Mouse (Mus musculus) adrenal gland, adult (tissue): Measurements from ENCODE around the gene Ldlrap1.
A peak's percentile ranks its signal among the peaks of the same experiment; 100 is the strongest.

Experiments used
- DNase-seq, 2 experiments: peaks; one replicate each; pipeline ENCODE4 v3.0.0; 2022 to 2023; ENCODE audit warnings: low spot score in 1 of 2; ENCODE audit not compliant: inconsistent age in 2 of 2

Gene Ldlrap1

GRCm38 (mm10) chr4:134752911-134753426 lies 14.9 kb downstream of the Ldlrap1 start:
- DNase-seq, result no peak

GRCm38 (mm10) chr4:134751682-134752380 lies 16.0 kb downstream of the Ldlrap1 start:
- no peak for DNase-seq

DNA sequence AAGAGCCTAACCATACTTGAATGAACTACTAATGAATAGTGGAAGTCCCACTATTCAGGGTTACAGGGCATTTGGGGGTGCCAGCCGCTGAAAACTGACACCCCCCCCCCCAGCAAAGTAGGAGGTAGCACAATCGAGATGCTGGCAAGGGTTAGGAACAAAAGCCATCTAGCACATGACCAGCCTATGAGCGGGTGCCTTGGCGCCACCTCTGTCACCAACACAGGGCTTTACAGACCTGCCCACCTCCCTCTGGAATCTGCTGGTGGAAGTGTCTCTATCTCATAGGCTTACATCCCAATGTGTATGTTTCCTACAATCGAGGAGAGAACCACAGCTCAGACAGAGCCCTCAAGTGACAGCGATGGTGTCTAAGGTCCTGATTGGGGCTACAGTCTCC lies 17.0 kb downstream of the Ldlrap1 start:
- DNase-seq, result no peak

- no peak for DNase-seq
Measured at GRCm38 (mm10) chr4:134750263-134750662, 17.6 kb downstream of the Ldlrap1 start.

- DNase-seq, result peak in 1 of 2 experiments; percentile 74
Measured at GRCm38 (mm10) chr4:134749301-134750030, 18.4 kb downstream of the Ldlrap1 start.

DNA sequence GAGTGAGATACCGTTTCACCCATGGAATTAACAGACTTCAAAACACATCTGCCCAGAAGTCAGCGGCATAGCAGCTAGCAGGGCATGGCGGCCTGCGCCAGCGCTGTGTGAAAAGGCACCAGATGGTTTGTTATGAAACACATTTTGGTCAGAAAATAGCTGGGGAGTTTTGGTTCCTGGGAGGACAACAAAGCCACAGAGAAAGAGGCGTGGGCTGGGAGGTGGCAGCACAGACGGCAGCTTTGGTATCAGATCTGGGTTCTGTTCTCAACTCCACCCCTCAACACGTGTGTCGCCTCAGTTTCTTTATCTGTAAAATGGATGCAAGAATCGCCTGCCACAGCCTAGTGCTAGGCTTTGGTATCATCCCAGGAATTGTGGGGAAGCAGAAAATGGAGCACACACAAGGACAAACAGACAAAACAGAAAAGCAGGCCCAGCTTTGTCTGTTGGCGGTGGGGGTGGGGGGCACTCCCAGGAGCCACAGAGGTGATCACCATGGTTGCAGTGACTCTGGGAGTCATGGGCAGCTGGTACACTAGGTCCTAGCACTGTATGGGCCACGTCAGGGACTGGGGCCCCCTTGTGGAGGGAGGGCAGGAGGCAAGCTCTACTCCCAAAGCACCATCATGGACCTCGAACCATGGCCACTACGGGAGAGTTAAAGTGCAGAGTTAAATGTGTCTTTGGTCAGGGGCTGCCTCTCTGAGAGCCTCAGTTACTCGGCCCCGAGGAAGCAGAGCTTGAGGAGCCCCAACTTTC lies 21.7 kb downstream of the Ldlrap1 start:
- no peak for DNase-seq

DNA sequence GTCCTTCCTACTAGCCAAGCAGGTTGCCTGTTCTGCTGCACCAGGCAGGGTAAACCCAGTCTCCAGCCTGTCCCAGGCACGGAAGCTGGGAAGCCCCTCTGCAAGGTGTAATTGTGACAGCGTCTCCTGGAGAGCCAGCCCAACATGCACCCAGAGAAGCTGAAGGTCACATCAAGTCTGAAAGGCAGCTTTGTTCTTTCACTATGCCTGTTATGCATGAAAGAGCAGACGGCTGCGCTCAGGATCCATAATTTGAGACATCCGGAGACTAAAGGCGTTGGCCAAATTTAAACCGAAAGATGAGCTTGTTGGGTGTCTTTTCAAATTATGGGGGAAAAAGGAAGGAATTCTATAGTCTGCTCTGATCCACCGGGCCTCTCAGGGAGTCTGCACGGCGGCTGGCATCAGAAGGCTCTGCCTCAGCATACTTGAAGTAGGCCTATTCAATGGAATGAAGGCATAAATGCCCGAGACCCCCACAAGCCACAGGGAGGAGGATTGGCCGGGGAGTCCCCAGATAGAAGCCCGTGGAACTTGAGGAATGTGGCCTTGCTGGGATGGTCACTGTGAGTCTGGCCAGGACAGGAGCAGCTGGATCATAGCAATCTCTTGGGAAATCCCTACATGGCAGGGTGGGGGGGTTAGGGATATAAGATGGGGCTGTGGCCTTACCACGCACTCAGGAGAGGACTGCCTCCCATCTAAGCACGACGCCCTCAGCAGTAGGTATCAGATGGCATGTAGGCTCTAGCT lies 23.8 kb downstream of the Ldlrap1 start:
- DNase-seq, result no peak

DNA sequence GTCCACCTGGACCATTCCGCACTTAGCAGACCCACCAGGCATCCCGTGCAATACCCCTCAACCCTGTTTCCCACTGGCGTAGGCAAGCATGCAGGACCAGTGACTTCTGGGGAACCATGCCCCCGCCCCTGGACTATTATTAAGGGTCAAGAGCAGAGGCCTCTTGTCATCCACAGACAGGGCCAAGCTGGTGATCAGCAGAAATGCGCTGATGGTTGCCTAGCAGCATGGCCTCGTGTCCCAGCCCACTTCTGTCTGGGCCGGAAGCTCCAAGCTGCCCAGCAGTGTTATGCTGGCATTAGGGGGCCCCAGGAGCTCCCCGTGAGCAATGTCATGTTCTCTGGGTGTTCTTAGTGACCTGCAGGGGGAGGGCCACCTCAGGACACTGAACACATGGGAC lies 25.9 kb downstream of the Ldlrap1 start:
- DNase-seq, result no peak

- DNase-seq, result no peak
Measured at GRCm38 (mm10) chr4:134740186-134740585, 27.6 kb downstream of the Ldlrap1 start.

DNA sequence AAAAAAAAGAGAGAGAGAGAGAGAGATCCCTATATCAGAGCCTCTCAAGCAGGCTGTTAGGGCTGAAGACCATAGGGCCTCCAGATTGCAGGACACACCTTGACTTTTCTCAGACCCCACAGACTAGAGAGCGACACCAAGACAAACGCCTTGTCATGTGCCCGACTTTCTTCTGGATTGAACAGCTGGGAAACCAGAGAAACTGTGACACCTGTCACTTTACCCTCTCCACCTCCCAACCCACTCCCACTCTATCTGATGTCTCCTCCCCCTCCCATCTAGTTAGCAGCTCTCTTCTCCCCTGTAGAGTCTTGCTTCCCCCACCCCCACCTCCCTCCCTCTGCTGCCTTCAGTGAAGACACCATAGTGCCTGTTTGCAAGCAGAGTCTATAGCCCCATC lies 28.3 kb downstream of the Ldlrap1 start:
- DNase-seq, result no peak

DNA sequence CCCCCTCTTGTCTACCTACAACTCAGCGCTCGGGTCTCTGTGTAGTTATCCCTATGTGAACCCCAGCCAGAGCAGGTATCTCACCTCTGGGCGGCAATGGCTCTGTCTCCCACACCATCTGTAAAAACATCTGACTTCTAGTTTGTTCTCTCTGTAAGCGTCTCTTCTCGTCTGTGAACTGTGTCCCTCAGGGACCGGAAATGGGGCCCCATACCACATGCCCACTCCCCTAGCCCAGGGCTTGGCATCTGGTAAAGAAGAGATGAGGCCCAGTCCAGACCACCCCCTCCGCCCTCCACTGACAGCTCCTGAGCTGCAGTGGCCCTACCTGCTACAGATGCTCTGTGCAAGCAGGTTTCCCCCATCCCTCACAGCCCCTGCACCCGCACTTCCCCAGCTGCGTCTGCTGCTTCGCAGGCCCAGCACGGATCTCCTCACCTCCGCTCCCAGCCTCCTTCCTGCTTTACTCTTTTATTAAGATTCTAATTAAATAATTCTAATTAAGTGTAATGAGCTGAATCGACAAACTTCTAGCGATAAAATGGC lies 30.4 kb downstream of the Ldlrap1 start:
- DNase-seq, result no peak

DNA sequence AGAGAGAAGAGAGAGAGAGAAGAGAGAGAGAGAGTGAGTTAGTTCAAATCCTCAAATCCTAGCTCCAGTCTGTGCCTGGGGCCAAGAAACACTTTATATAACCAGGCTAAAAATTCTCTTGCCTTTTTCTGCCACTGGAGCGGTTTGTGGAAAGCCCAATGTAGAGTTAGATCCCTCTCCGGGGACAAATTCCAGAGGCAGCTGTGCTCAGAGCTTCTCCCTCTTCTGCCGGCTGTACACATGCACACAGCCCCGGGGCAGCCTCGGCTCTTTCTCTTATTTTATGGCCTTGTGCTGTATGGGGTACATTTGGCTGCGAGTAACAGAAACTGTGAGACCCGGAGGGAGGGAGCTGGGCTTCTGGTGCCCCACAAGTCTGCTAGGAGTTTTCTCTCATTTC lies 31.7 kb downstream of the Ldlrap1 start:
- no peak for DNase-seq

DNA sequence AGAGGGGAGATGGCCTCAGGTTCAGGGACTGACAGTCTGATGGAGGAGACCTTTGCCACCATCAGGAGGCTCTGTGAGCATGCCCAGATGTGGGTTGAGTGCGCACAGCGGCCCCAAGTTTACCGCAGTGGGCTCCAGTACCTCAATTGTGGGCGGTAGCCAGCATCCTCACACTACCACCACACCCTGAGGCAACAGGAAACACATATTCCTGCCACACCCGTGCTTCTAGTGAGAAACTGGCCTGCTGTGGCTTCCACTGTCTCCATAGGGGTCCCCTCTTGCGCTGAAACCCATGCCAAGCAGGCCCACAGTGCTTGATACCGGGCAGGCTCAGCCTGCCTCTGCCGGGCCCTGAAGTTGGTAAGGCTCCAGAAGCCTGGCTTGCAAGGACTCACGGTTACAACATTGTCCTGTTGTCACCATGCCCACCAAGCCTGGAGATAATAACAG lies 33.2 kb downstream of the Ldlrap1 start:
- peak in 1 of 2 experiments; percentile 75 for DNase-seq

GRCm38 (mm10) chr4:134734038-134734628 lies 33.7 kb downstream of the Ldlrap1 start:
- peak; percentile 50 to 80 for DNase-seq

DNA sequence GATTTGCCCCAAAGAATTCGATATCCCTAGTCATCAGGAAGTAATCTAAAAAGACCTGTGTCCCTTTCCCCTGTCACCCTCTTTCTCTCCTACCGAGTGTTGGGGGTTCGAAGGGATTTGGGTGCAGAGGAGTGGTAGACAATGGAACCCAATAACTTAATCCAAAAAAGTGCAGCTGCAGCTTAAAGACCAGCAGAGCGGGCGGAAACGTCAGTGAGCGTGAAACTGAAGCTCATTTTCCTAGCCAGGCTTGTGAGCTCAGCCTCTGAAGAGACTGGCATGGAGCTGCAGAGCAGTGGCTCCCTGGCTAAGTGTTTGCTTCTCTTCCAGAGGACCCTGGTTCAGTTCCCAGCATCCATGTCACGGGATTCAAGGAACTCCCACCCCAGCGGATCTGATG lies 34.5 kb downstream of the Ldlrap1 start:
- no peak for DNase-seq

- DNase-seq, result peak in 1 of 2 experiments; percentile 27
Measured at GRCm38 (mm10) chr4:134730106-134730505, 37.7 kb downstream of the Ldlrap1 start.

- DNase-seq, result no peak
Measured at GRCm38 (mm10) chr4:134725735-134726345, 42.0 kb downstream of the Ldlrap1 start.

DNA sequence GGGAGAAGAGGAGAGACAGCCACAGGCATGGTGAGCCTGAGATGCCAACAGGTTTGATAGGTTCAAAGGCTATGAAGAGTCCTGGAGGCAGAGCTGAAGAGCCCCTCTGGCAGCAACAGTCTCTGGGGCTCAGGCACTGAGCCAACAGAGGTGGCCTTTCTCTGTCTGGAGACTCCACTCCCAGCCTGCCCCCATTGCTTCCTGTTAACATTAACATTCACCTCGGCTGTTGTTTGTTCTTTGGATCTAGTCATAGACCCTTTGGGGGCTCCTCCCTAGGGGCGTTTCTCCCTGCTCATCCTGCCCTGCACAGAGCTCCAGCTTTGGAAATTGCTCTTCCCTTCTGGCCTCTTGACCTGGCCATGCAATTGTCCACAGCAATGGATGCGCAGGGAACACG lies 42.9 kb downstream of the Ldlrap1 start:
- DNase-seq, result no peak

DNA sequence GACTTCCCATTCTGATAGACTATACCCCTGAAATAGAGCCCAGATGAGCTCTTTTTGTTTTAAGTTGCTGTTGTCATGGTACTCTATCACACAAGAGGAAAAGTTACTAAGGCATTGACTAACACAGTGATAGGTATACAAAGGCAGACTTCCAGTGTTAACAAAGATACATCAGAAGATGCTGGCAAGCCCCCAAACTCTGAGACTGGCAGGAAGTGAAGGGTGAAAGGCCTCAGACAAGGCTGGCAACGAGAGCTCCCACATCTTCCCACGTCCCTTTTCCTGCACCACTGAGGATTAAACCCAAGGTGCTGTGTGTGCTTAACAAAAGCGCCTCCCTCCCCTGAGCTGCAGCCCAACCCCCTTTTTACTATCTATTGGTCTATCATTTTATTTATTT lies 44.6 kb downstream of the Ldlrap1 start:
- no peak for DNase-seq

- no peak for DNase-seq
Measured at GRCm38 (mm10) chr4:134721076-134721475, 46.7 kb downstream of the Ldlrap1 start.
